Mouse (Mus musculus) heart, postnatal 0 days (tissue): ENCODE data around the gene Zfp961.

Source experiments
- CTCF ChIP-seq: IDR thresholded peaks from 2 replicates; pipeline ENCODE4 v1.5.1; 2016; ENCODE audit warnings: antibody characterized with exemption, control low read depth, low read depth
- EP300 ChIP-seq: IDR thresholded peaks from 2 replicates; pipeline ENCODE4 v1.6.1; 2016; ENCODE audit warnings: antibody characterized with exemption, low read depth

- TF ChIP-seq CTCF (no peak), EP300 (no peak)
Measured at GRCm38 (mm10) chr8:71952489-71952888, 1.7 kb downstream of the Zfp961 start.
